16 mouse cellular contexts compared by ENCODE assay signal in genomic region chr7:132815081-132815480, GRCm38 (mm10). TPM values are rescaled to one million over a fixed set of nuclear protein-coding genes. Genes with fewer than 3 reads are reported as not detected.
A peak's percentile ranks its signal among the peaks of the same experiment; 100 is the strongest.
DNase-seq lines count a peak whose midpoint lies in the region; ATAC-seq and TF ChIP-seq lines count a peak whose summit lies in the region.
"Had no signal": no experiment of that assay in that cellular context is flagged by ENCODE, and none has a peak within 500 bp of the region (broad histone marks: within the 10 kb centered on the region; RNA-seq: fewer than 3 reads in every experiment).

No protein-coding gene starts in this region.

- TF ChIP-seq RAD21 in MEL (IDR thresholded peaks at IDR 0.05; ENCODE audit: low read depth, low read length) = peak; percentile 15

- no peaks in the 10 kb centered on the region for H3K27me3 ChIP-seq in cerebellum, adult 2 months (ENCODE audit: control insufficient read depth, insufficient read depth, low read length)
- H3K27me3 ChIP-seq in kidney, postnatal 0 days (ENCODE audit: insufficient read depth, low read length) = no peaks in the 10 kb centered on the region
- H3K27me3 ChIP-seq in kidney, embryonic 14.5 days (ENCODE audit: control insufficient read depth, insufficient read depth, low read length) = no peaks in the 10 kb centered on the region
- no peaks in the 10 kb centered on the region for H3K27me3 ChIP-seq in MEL (ENCODE audit: control insufficient read depth in 1 of 2, insufficient read depth in 2 of 2, low read length in 2 of 2)
- no peaks in the 10 kb centered on the region for H3K27me3 ChIP-seq in limb, embryonic 10.5 days (ENCODE audit: low read depth, poor library complexity, severe bottlenecking)
- H3K27me3 ChIP-seq: kidney, embryonic 15.5 days; midbrain, embryonic 12.5 days; neural tube, embryonic 13.5 days; Patski had no signal

- WGBS in cerebellum, adult 2 months = 82% methylated on average over 5 of the region's 5 CpGs
- 75% methylated on average over 5 of the region's 5 CpGs for whole genome bisulfite sequencing in kidney, postnatal 0 days
- 71% methylated on average over 5 of the region's 5 CpGs for WGBS in kidney, embryonic 14.5 days
- 20% methylated on average over 5 of the region's 5 CpGs for WGBS in limb, embryonic 10.5 days

- intact Hi-C loops in left cerebral cortex, postnatal 25 days (cut with DNase I) = loop anchor here (10.0 kb wide), 1 partner anchor 240 kb away; the partner anchor contains the start of gene Oat
- intact Hi-C loops in gastrocnemius, postnatal 14 days (cut with DNase I; ENCODE audit: low total_unique reads) = loop anchor here (2.0 to 10.0 kb wide), 2 partner anchors 158 to 190 kb away; no protein-coding TSS in a partner anchor

- no peak for TF ChIP-seq POLR2A in cerebellum, adult 2 months (IDR thresholded peaks at IDR 0.05; ENCODE audit: borderline replicate concordance, insufficient read depth, low read length)
- TF ChIP-seq POLR2A in MEL (IDR thresholded peaks at IDR 0.05; ENCODE audit: control insufficient read depth in 1 of 2, insufficient read depth in 1 of 2, low read depth in 1 of 2, low read length in 2 of 2, poor library complexity in 1 of 2) = no peak

- no peak for TF ChIP-seq EP300 in MEL (IDR thresholded peaks at IDR 0.05; ENCODE audit: low read depth in 1 of 2, low read length in 2 of 2)

- H3K4me1 ChIP-seq in cerebellum, adult 2 months (ENCODE audit: control insufficient read depth, insufficient read depth, low read length) = peaks cover 2% of the 10 kb centered on the region; the same call in 1 of the 2 replicates
- H3K4me1 ChIP-seq in kidney, postnatal 0 days (replicated peaks; ENCODE audit: insufficient read depth, low read length) = peaks cover 16% of the 10 kb centered on the region
- H3K4me1 ChIP-seq in kidney, embryonic 14.5 days (ENCODE audit: control insufficient read depth, insufficient read depth, low read length) = peaks cover 21% of the 10 kb centered on the region; the same call in 1 of the 2 replicates
- H3K4me1 ChIP-seq in MEL (ENCODE audit: control insufficient read depth in 1 of 2, insufficient read depth in 2 of 2, low read length in 2 of 2) = peaks cover 2 to 5% of the 10 kb centered on the region in 2 experiments; a peak in 3 of 4 replicates
- H3K4me1 ChIP-seq in limb, embryonic 10.5 days = peaks cover 63% of the 10 kb centered on the region

- H3K4me3 ChIP-seq in cerebellum, adult 2 months (replicated peaks; ENCODE audit: insufficient read depth, low read depth, low read length) = no peak overlapping the region
- no peak overlapping the region for H3K4me3 ChIP-seq in kidney, postnatal 0 days (replicated peaks; ENCODE audit: low read depth, low read length)
- H3K4me3 ChIP-seq in kidney, embryonic 14.5 days (ENCODE audit: low read length) = no peak overlapping the region
- H3K4me3 ChIP-seq in MEL (ENCODE audit: control insufficient read depth in 1 of 2, insufficient read depth in 1 of 2, low read depth in 2 of 2, low read length in 2 of 2) = no peak overlapping the region
- peak overlapping the region; percentile 17; the same call in 1 of the 2 replicates for H3K4me3 ChIP-seq in limb, embryonic 10.5 days
- H3K4me3 ChIP-seq: heart, embryonic 10.5 days; midbrain, embryonic 12.5 days; neural tube, embryonic 13.5 days had no signal

- no peak for DNase-seq in cerebellum, adult 2 months
- no peak for DNase-seq in kidney, postnatal 0 days (ENCODE audit: low spot score)
- no peak for DNase-seq in MEL (ENCODE audit: low read depth, low spot score)
- DNase-seq in limb, embryonic 10.5 days (ENCODE audit: low spot score) = peak; percentile 64
- no peak for DNase-seq in left cerebral cortex, postnatal 25 days (ENCODE audit: low spot score in 2 of 2)
- DNase-seq in gastrocnemius, postnatal 14 days = no peak
- DNase-seq: adrenal gland, postnatal 14 days; retina, postnatal 1 day; thymus, adult 2 months had no signal

- H3K4me2 ChIP-seq in kidney, postnatal 0 days (ENCODE audit: low read length) = no peak overlapping the region
- no peak overlapping the region for H3K4me2 ChIP-seq in kidney, embryonic 14.5 days (replicated peaks; ENCODE audit: low read depth, low read length)
- H3K4me2 ChIP-seq: kidney, embryonic 15.5 days had no signal

- peak; percentile 11; the same call in 1 of the 2 replicates for TF ChIP-seq CTCF in cerebellum, adult 2 months (IDR thresholded peaks at IDR 0.05; ENCODE audit: borderline replicate concordance, insufficient read depth, low read depth, low read length)
- peak; percentile 52 for TF ChIP-seq CTCF in kidney, postnatal 0 days (IDR thresholded peaks at IDR 0.05; ENCODE audit: low read depth)
- peak in 1 of 3 experiments; percentile 23; a peak in 1 of 6 replicates for TF ChIP-seq CTCF in MEL (IDR thresholded peaks at IDR 0.05 in 2 of 3, conservative IDR thresholded peaks at IDR 0.05 in 1 of 3; ENCODE audit: control insufficient read depth in 1 of 3, insufficient read depth in 1 of 3, low read depth in 2 of 3, low read length in 3 of 3, poor library complexity in 1 of 3, severe bottlenecking in 1 of 3)

- ATAC-seq in cerebellum, adult (ENCODE audit: insufficient number of reproducible peaks, low FRiP score, low TSS enrichment) = no peak
- ATAC-seq in kidney, postnatal 0 days (replicated peaks; ENCODE audit: low FRiP score, low read depth) = no peak
- no peak for ATAC-seq in kidney, embryonic 14.5 days (ENCODE audit: low FRiP score, low TSS enrichment)
- ATAC-seq: Patski had no signal

- H3K9me3 ChIP-seq in kidney, postnatal 0 days (replicated peaks; ENCODE audit: low read length) = no peaks in the 10 kb centered on the region
- no peaks in the 10 kb centered on the region for H3K9me3 ChIP-seq in kidney, embryonic 14.5 days (ENCODE audit: control insufficient read depth, low read length)
- H3K9me3 ChIP-seq in MEL (replicated peaks; ENCODE audit: insufficient read depth, low read length) = no peaks in the 10 kb centered on the region
- H3K9me3 ChIP-seq in limb, embryonic 10.5 days (replicated peaks) = no peaks in the 10 kb centered on the region
- H3K9me3 ChIP-seq: heart, embryonic 10.5 days; kidney, embryonic 15.5 days; midbrain, embryonic 12.5 days; neural tube, embryonic 13.5 days had no signal

- H3K36me3 ChIP-seq in kidney, postnatal 0 days (ENCODE audit: insufficient read depth, low read length) = no peaks in the 10 kb centered on the region
- H3K36me3 ChIP-seq in kidney, embryonic 14.5 days (ENCODE audit: control insufficient read depth, insufficient read depth, low read length) = no peaks in the 10 kb centered on the region
- H3K36me3 ChIP-seq in MEL (ENCODE audit: control insufficient read depth in 1 of 2, insufficient read depth in 2 of 2, low read length in 2 of 2) = peaks cover 0 to 6% of the 10 kb centered on the region in 2 experiments; a peak in 2 of 4 replicates
- 0 out of 2 replicates have a peak, but pooled peaks cover under 1% of the 10 kb centered on the region for H3K36me3 ChIP-seq in limb, embryonic 10.5 days
- H3K36me3 ChIP-seq: kidney, embryonic 15.5 days; neural tube, embryonic 13.5 days had no signal

- H3K27ac ChIP-seq in cerebellum, adult 2 months (ENCODE audit: insufficient read depth, low read length) = no peak overlapping the region
- no peak overlapping the region for H3K27ac ChIP-seq in kidney, postnatal 0 days
- H3K27ac ChIP-seq in kidney, embryonic 14.5 days (ENCODE audit: low read depth, low read length) = no peak overlapping the region
- no peak overlapping the region for H3K27ac ChIP-seq in MEL (ENCODE audit: control insufficient read depth, low read depth, low read length)
- H3K27ac ChIP-seq in limb, embryonic 10.5 days = peak overlapping the region; percentile 70
- H3K27ac ChIP-seq: heart, embryonic 10.5 days; kidney, embryonic 15.5 days; neural tube, embryonic 13.5 days had no signal

- H3K79me2 ChIP-seq in MEL (ENCODE audit: control insufficient read depth, insufficient read depth, low read length, poor library complexity) = peaks cover 25% of the 10 kb centered on the region

- H3K9ac ChIP-seq in kidney, postnatal 0 days (ENCODE audit: low read depth, low read length) = no peak overlapping the region
- H3K9ac ChIP-seq in kidney, embryonic 14.5 days (ENCODE audit: low read depth, low read length) = no peak overlapping the region
- H3K9ac ChIP-seq in MEL (ENCODE audit: control insufficient read depth, low read depth, low read length, poor library complexity, severe bottlenecking) = no peak overlapping the region
- H3K9ac ChIP-seq: kidney, embryonic 15.5 days; midbrain, embryonic 12.5 days; neural tube, embryonic 13.5 days had no signal

RNA-seq across cellular contexts. Expression of gene Fam53b, which starts 1.4 kb away (rescaled TPM):
- polyA plus RNA-seq in cerebellum, adult 2 months (2012; rRNA removed) = 37.3 and 37.8 TPM in 2 replicates
- polyA plus RNA-seq in kidney, postnatal 0 days (2015; fragmentation: Nextera tagmentation; extraction: Ambion mirVana) = 17.1 and 17.5 TPM in 2 replicates
- polyA plus RNA-seq in kidney, embryonic 14.5 days (2014; fragmentation: Nextera tagmentation; extraction: Ambion mirVana) = 17.0 and 22.1 TPM in 2 replicates
- total RNA-seq in MEL (2012; rRNA removed) = 7.3 and 7.9 TPM in 2 replicates
- polyA plus RNA-seq in MEL (2012; ENCODE audit: insufficient read depth in 1 of 2, insufficient read length in 2 of 2, low read depth in 1 of 2, low replicate concordance in 2 of 2, missing spikeins in 1 of 2) = 10 to 100 TPM in 1 of 2 experiments, not detected in 1; 15.4 TPM
- 32.7 and 39.1 TPM in 2 replicates for polyA plus RNA-seq in limb, embryonic 10.5 days (2016; fragmentation: Nextera tagmentation; extraction: Ambion mirVana)
- 10 to 100 TPM; 48.1 to 50.7 TPM for total RNA-seq in left cerebral cortex, postnatal 25 days (2021)
- total RNA-seq in gastrocnemius, postnatal 14 days (2021) = 10 to 100 TPM; 19.5 to 24.1 TPM

RNA-seq across cellular contexts. Expression of gene Eef1akmt2, which starts 37.4 kb away (rescaled TPM):
- 44.7 and 46.3 TPM in 2 replicates for polyA plus RNA-seq in cerebellum, adult 2 months (2012; rRNA removed)
- 74.0 and 76.6 TPM in 2 replicates for polyA plus RNA-seq in kidney, postnatal 0 days (2015; fragmentation: Nextera tagmentation; extraction: Ambion mirVana)
- 72.4 and 101 TPM in 2 replicates for polyA plus RNA-seq in kidney, embryonic 14.5 days (2014; fragmentation: Nextera tagmentation; extraction: Ambion mirVana)
- total RNA-seq in MEL (2012; rRNA removed) = 24.3 and 26.9 TPM in 2 replicates
- 100 to 1,000 TPM in 1 of 2 experiments, 10 to 100 TPM in 1; 27.0 to 330 TPM for polyA plus RNA-seq in MEL (2012; ENCODE audit: insufficient read depth in 1 of 2, insufficient read length in 2 of 2, low read depth in 1 of 2, low replicate concordance in 2 of 2, missing spikeins in 1 of 2)
- polyA plus RNA-seq in limb, embryonic 10.5 days (2016; fragmentation: Nextera tagmentation; extraction: Ambion mirVana) = 74.0 and 74.6 TPM in 2 replicates
- total RNA-seq in left cerebral cortex, postnatal 25 days (2021) = 10 to 100 TPM; 31.0 to 33.4 TPM
- 1 to 10 TPM; 7.5 to 7.8 TPM for total RNA-seq in gastrocnemius, postnatal 14 days (2021)

RNA-seq across cellular contexts. Expression of gene Abraxas2, which starts 43.9 kb away (rescaled TPM):
- polyA plus RNA-seq in cerebellum, adult 2 months (2012; rRNA removed) = 28.8 and 28.9 TPM in 2 replicates
- polyA plus RNA-seq in kidney, postnatal 0 days (2015; fragmentation: Nextera tagmentation; extraction: Ambion mirVana) = 31.1 and 35.5 TPM in 2 replicates
- 37.6 and 50.0 TPM in 2 replicates for polyA plus RNA-seq in kidney, embryonic 14.5 days (2014; fragmentation: Nextera tagmentation; extraction: Ambion mirVana)
- total RNA-seq in MEL (2012; rRNA removed) = 26.5 and 30.1 TPM in 2 replicates
- 10 to 100 TPM in 1 of 2 experiments, not detected in 1; 31.1 TPM for polyA plus RNA-seq in MEL (2012; ENCODE audit: insufficient read depth in 1 of 2, insufficient read length in 2 of 2, low read depth in 1 of 2, low replicate concordance in 2 of 2, missing spikeins in 1 of 2)
- 34.8 and 36.5 TPM in 2 replicates for polyA plus RNA-seq in limb, embryonic 10.5 days (2016; fragmentation: Nextera tagmentation; extraction: Ambion mirVana)
- total RNA-seq in left cerebral cortex, postnatal 25 days (2021) = 10 to 100 TPM; 27.5 to 29.3 TPM
- 10 to 100 TPM; 18.3 to 20.2 TPM for total RNA-seq in gastrocnemius, postnatal 14 days (2021)
